Mouse (Mus musculus): ENCODE data around the gene Gm11273. TPM values are rescaled to one million over a fixed set of nuclear protein-coding genes. Genes with fewer than 3 reads are reported as not detected.
A peak's percentile ranks its signal among the peaks of the same experiment; 100 is the strongest.
"Not testable (repeated sequence)": the region's sequence is repeated elsewhere in the genome, so short reads cannot be mapped to it uniquely, and the experiment has no call there.

Gene Gm11273
- polyA plus RNA-seq, 1 experiment from 2014 or later: 4.7 TPM

GRCm38 (mm10) chr13:21478759-21479670 lies 22.2 kb downstream of the Gm11273 start, which contains the start of the genes Zkscan4 and Gm10065:
TSS of gene Zkscan4 (plus strand) at chr13:21478907.
TSS of gene Gm10065 (minus strand) at chr13:21479441.
- WGBS (ENCODE audit: insufficient replicate concordance): 5% methylated on average over 25 of the region's 31 CpGs
- 0 out of 2 replicates have a peak within 1 kb of the TSS, but pooled peaks have one; percentile 51 for H3K27ac ChIP-seq
- peak within 1 kb of the TSS; percentile 72 for H3K4me2 ChIP-seq
- ATAC-seq: peak; percentile 68
- not testable (repeated sequence) for H3K9me3 ChIP-seq (replicated peaks); H3K4me1 ChIP-seq; H3K36me3 ChIP-seq
- H3K9ac ChIP-seq: peak within 1 kb of the TSS; percentile 61
- H3K27me3 ChIP-seq (replicated peaks): peaks cover 39% of the 10 kb centered on the region
- peak within 1 kb of the TSS; percentile 60 for H3K4me3 ChIP-seq

GRCm38 (mm10) chr13:21472427-21472826 lies 28.8 kb downstream of the Gm11273 start:
- H3K4me3 ChIP-seq: no peak overlapping the region
- peaks cover 30% of the 10 kb centered on the region for H3K27me3 ChIP-seq (replicated peaks)
- H3K9me3 ChIP-seq (replicated peaks): no peaks in the 10 kb centered on the region
- no peaks in the 10 kb centered on the region for H3K36me3 ChIP-seq
- no peak overlapping the region for H3K9ac ChIP-seq
- no peak overlapping the region for H3K27ac ChIP-seq
- ATAC-seq: no peak
- H3K4me2 ChIP-seq: no peak overlapping the region
- peaks cover 24% of the 10 kb centered on the region for H3K4me1 ChIP-seq
- 27% methylated on average over 4 of the region's 4 CpGs for WGBS (ENCODE audit: insufficient replicate concordance)

- Histone ChIP-seq H3K4me1 (peaks cover 25% of the 10 kb centered on the region), H3K4me2 (peak overlapping the region; percentile 96), H3K27me3 (replicated peaks) (peaks cover 36% of the 10 kb centered on the region), H3K4me3 (peak overlapping the region; percentile 67), H3K9ac (peak overlapping the region; percentile 78; the same call in 1 of the 2 replicates), H3K9me3 (replicated peaks) (no peaks in the 10 kb centered on the region), H3K36me3 (no peaks in the 10 kb centered on the region), H3K27ac (no peak overlapping the region)
- ATAC-seq: no peak
- WGBS (ENCODE audit: insufficient replicate concordance): 6% methylated on average over 9 of the region's 9 CpGs
Observed at GRCm38 (mm10) chr13:21469097-21469496, 32.1 kb downstream of the Gm11273 start.

GRCm38 (mm10) chr13:21468061-21469019 lies 32.9 kb downstream of the Gm11273 start, which contains the start of gene Nkapl:
TSS of gene Nkapl (minus strand) at chr13:21468509.
- H3K4me1 ChIP-seq: peaks cover 25% of the 10 kb centered on the region
- peak within 1 kb of the TSS; percentile 52; the same call in 1 of the 2 replicates for H3K27ac ChIP-seq
- peak; percentile 100 for ATAC-seq
- peak within 1 kb of the TSS; percentile 78 for H3K9ac ChIP-seq
- peak within 1 kb of the TSS; percentile 67 for H3K4me3 ChIP-seq
- WGBS (ENCODE audit: insufficient replicate concordance): under 1% methylated on average over 54 of the region's 54 CpGs
- peaks cover 36% of the 10 kb centered on the region for H3K27me3 ChIP-seq (replicated peaks)
- H3K4me2 ChIP-seq: peak within 1 kb of the TSS; percentile 96
- H3K9me3 ChIP-seq (replicated peaks): no peaks in the 10 kb centered on the region
- no peaks in the 10 kb centered on the region for H3K36me3 ChIP-seq

GRCm38 (mm10) chr13:21467336-21467735 lies 33.9 kb downstream of the Gm11273 start:
- no peaks in the 10 kb centered on the region for H3K36me3 ChIP-seq
- 75% methylated on average over 10 of the region's 10 CpGs for WGBS (ENCODE audit: insufficient replicate concordance)
- H3K27ac ChIP-seq: no peak overlapping the region
- no peak for ATAC-seq
- H3K9me3 ChIP-seq (replicated peaks): no peaks in the 10 kb centered on the region
- peak overlapping the region; percentile 96 for H3K4me2 ChIP-seq
- peaks cover 30% of the 10 kb centered on the region for H3K27me3 ChIP-seq (replicated peaks)
- H3K4me1 ChIP-seq: peaks cover 21% of the 10 kb centered on the region
- H3K4me3 ChIP-seq: no peak overlapping the region
- no peak overlapping the region for H3K9ac ChIP-seq

GRCm38 (mm10) chr13:21462516-21462915 lies 38.7 kb downstream of the Gm11273 start:
- 44% methylated on average over 9 of the region's 9 CpGs for WGBS (ENCODE audit: insufficient replicate concordance)
- not testable (repeated sequence) for H3K9me3 ChIP-seq (replicated peaks); H3K4me1 ChIP-seq; H3K9ac ChIP-seq; H3K4me2 ChIP-seq; H3K36me3 ChIP-seq; H3K4me3 ChIP-seq; ATAC-seq; H3K27ac ChIP-seq
- H3K27me3 ChIP-seq (replicated peaks): peaks cover 28% of the 10 kb centered on the region

GRCm38 (mm10) chr13:21456347-21456746 lies 44.9 kb downstream of the Gm11273 start:
- 0 out of 2 replicates have a peak, but pooled peaks cover 5% of the 10 kb centered on the region for H3K36me3 ChIP-seq
- H3K27ac ChIP-seq: no peak overlapping the region
- H3K4me3 ChIP-seq: no peak overlapping the region
- no peak overlapping the region for H3K4me2 ChIP-seq
- no peak overlapping the region for H3K9ac ChIP-seq
- WGBS (ENCODE audit: insufficient replicate concordance): 24% methylated on average over 4 of the region's 4 CpGs
- H3K27me3 ChIP-seq (replicated peaks): peaks cover 31% of the 10 kb centered on the region
- H3K9me3 ChIP-seq (replicated peaks): no peaks in the 10 kb centered on the region
- no peak for ATAC-seq
- H3K4me1 ChIP-seq: peaks cover 15% of the 10 kb centered on the region

GRCm38 (mm10) chr13:21454133-21454532 lies 47.1 kb downstream of the Gm11273 start:
- Histone ChIP-seq H3K9me3 (replicated peaks) (no peaks in the 10 kb centered on the region), H3K9ac (no peak overlapping the region), H3K36me3 (peaks cover 9% of the 10 kb centered on the region; the same call in 1 of the 2 replicates), H3K4me1 (peaks cover 15% of the 10 kb centered on the region), H3K4me3 (peak overlapping the region; percentile 68), H3K27me3 (replicated peaks) (peaks cover 22% of the 10 kb centered on the region), H3K27ac (no peak overlapping the region), H3K4me2 (peak overlapping the region; percentile 68)
- WGBS (ENCODE audit: insufficient replicate concordance): 64% methylated on average over 3 of the region's 3 CpGs
- peak; percentile 57; the same call in 1 of the 2 replicates for ATAC-seq

GRCm38 (mm10) chr13:21453449-21453848 lies 47.8 kb downstream of the Gm11273 start, which contains the start of gene Zscan26:
TSS of gene Zscan26 (minus strand) at chr13:21453730.
- peaks cover 22% of the 10 kb centered on the region for H3K27me3 ChIP-seq (replicated peaks)
- peaks cover 16% of the 10 kb centered on the region for H3K36me3 ChIP-seq
- under 1% methylated on average over 23 of the region's 23 CpGs for WGBS (ENCODE audit: insufficient replicate concordance)
- peaks cover 19% of the 10 kb centered on the region for H3K4me1 ChIP-seq
- peak within 1 kb of the TSS; percentile 57 for H3K27ac ChIP-seq
- H3K4me2 ChIP-seq: peak within 1 kb of the TSS; percentile 68
- H3K4me3 ChIP-seq: peak within 1 kb of the TSS; percentile 68
- peak within 1 kb of the TSS; percentile 70 for H3K9ac ChIP-seq
- peak; percentile 79 for ATAC-seq
- H3K9me3 ChIP-seq (replicated peaks): no peaks in the 10 kb centered on the region

- Histone ChIP-seq H3K9me3 (replicated peaks) (no peaks in the 10 kb centered on the region), H3K9ac (peak overlapping the region; percentile 70), H3K4me3 (peak overlapping the region; percentile 68), H3K36me3 (peaks cover 19% of the 10 kb centered on the region), H3K27me3 (replicated peaks) (peaks cover 22% of the 10 kb centered on the region), H3K4me1 (peaks cover 21% of the 10 kb centered on the region), H3K27ac (peak overlapping the region; percentile 57; the same call in 1 of the 2 replicates), H3K4me2 (peak overlapping the region; percentile 68)
- no peak for ATAC-seq
- WGBS (ENCODE audit: insufficient replicate concordance): 3% methylated on average over 13 of the region's 13 CpGs
Observed at GRCm38 (mm10) chr13:21453042-21453441, 48.2 kb downstream of the Gm11273 start.

All from liver, embryonic 12.5 days (tissue).